Mouse (Mus musculus): ENCODE results near the gene Calm2. TPM values are rescaled to one million over a fixed set of nuclear protein-coding genes. Genes with fewer than 3 reads are reported as not detected.

Gene Calm2
- polyA plus RNA-seq, 1 experiment from 2014 or later = 1,601 TPM

DNA sequence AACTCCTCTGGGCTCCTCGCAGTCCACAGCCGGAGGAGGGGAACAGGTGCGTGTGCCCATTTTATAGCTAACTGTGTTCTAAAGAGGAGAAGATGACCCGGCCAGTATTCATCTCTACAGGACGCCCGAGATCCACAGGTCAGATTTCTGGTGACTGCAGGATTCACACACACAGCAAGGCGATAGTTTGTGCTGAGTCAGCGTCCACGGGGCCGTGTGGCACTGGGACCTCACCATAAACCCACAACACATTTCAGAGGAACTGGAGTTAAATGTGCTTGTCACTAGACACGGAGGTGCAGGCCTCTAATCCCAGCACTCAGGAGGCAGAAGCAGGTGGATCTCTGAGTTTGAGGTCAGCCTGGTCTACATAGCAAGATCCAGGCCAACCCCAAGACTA, 44.3 kb downstream of the Calm2 start:
- 90% methylated on average over 11 of the region's 11 CpGs for WGBS
- no peaks in the 10 kb centered on the region for H3K9me3 ChIP-seq (ENCODE audit: control insufficient read depth, low read length)
- H3K36me3 ChIP-seq (ENCODE audit: control insufficient read depth, insufficient read depth, low read length) = no peaks in the 10 kb centered on the region
- no peak overlapping the region for H3K9ac ChIP-seq (ENCODE audit: low read depth, low read length)
- DNase-seq (ENCODE audit: low spot score) (no peak), ATAC-seq (ENCODE audit: low FRiP score) (no peak)
- H3K4me2 ChIP-seq (replicated peaks; ENCODE audit: low read depth, low read length) = no peak overlapping the region
- H3K4me3 ChIP-seq (ENCODE audit: low read depth, low read length) = no peak overlapping the region
- H3K27me3 ChIP-seq (ENCODE audit: control insufficient read depth, insufficient read depth, low read length) = no peaks in the 10 kb centered on the region
- no peak overlapping the region for H3K27ac ChIP-seq (ENCODE audit: low read depth, low read length)
- H3K4me1 ChIP-seq (replicated peaks; ENCODE audit: control insufficient read depth, insufficient read depth, low read length) = no peaks in the 10 kb centered on the region

DNA sequence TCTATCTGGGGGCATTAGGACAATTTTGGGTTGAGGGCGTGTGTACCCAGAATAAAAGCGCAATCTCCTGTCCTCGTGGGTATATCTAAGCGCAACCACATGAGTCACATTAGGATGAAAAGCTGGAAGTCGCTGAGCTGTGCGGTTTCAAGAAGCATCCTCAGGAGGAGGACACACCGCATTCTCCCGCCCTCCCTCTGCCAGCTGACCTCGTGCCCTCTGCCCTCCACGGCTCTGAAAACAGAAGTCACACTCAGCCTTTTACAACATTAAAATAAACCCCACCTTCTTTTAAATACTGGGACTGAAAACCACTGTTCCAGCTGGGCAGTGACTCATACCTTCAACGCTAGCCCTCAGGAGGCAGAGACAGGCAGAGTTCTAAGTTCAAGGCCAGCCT, 49.6 kb downstream of the Calm2 start:
- ATAC-seq (ENCODE audit: low FRiP score) (no peak), DNase-seq (ENCODE audit: low spot score) (no peak)
- H3K27ac ChIP-seq (ENCODE audit: low read depth, low read length) = no peak overlapping the region
- H3K4me3 ChIP-seq (ENCODE audit: low read depth, low read length) = no peak overlapping the region
- no peaks in the 10 kb centered on the region for H3K4me1 ChIP-seq (replicated peaks; ENCODE audit: control insufficient read depth, insufficient read depth, low read length)
- H3K36me3 ChIP-seq (ENCODE audit: control insufficient read depth, insufficient read depth, low read length) = no peaks in the 10 kb centered on the region
- no peaks in the 10 kb centered on the region for H3K9me3 ChIP-seq (ENCODE audit: control insufficient read depth, low read length)
- 64% methylated on average over 11 of the region's 11 CpGs for WGBS
- no peak overlapping the region for H3K9ac ChIP-seq (ENCODE audit: low read depth, low read length)
- H3K4me2 ChIP-seq (replicated peaks; ENCODE audit: low read depth, low read length) = no peak overlapping the region
- H3K27me3 ChIP-seq (ENCODE audit: control insufficient read depth, insufficient read depth, low read length) = no peaks in the 10 kb centered on the region

DNA sequence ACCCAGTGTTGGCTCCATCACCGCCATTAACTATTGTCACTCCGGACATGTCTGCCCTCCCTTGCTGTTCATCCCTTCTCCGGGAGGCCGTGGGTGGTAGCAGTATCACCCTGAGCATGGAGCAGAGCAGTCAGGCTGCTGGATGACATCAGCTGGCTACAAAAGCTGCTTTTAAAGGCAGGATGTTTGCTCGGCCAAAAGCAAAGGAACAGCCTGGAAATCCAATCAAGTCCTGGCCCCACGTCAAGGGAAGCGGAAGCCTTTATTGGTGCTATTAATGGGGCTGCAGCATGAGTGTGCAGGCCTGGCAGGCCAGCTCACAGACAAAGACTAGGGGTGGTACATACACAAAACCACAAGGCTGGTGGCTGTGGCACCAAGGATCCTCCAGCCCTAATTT, 55.5 kb downstream of the Calm2 start:
- 82% methylated on average over 7 of the region's 7 CpGs for WGBS
- Histone ChIP-seq H3K9ac (ENCODE audit: low read depth, low read length) (no peak overlapping the region), H3K27me3 (ENCODE audit: control insufficient read depth, insufficient read depth, low read length) (no peaks in the 10 kb centered on the region), H3K4me2 (replicated peaks; ENCODE audit: low read depth, low read length) (no peak overlapping the region), H3K9me3 (ENCODE audit: control insufficient read depth, low read length) (no peaks in the 10 kb centered on the region), H3K4me1 (replicated peaks; ENCODE audit: control insufficient read depth, insufficient read depth, low read length) (no peaks in the 10 kb centered on the region), H3K4me3 (ENCODE audit: low read depth, low read length) (no peak overlapping the region), H3K27ac (ENCODE audit: low read depth, low read length) (no peak overlapping the region), H3K36me3 (ENCODE audit: control insufficient read depth, insufficient read depth, low read length) (no peaks in the 10 kb centered on the region)
- no peak for DNase-seq (ENCODE audit: low spot score)
- ATAC-seq (ENCODE audit: low FRiP score) = no peak

DNA sequence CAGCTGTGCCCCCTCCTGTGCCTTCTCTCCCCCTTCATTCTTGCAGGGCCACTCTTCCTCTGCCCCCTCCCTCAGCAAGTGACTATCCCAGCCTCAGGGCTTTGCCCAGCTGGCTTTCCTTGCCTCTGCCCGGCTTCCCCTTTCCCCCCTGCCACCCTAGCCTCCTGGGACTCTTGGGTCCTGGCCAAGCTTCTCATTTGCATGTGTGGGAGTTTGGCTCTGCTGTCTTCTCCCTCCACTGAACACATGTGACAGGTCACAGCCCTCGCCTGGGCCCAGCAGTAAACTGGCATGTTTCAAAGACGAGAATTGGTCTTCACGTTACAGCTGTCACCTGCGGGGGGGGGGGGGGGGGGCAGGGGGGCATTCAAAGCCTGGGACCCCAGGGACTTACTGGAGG, 59.7 kb downstream of the Calm2 start:
- Histone ChIP-seq H3K9ac (ENCODE audit: low read depth, low read length) (no peak overlapping the region), H3K27ac (ENCODE audit: low read depth, low read length) (no peak overlapping the region), H3K36me3 (ENCODE audit: control insufficient read depth, insufficient read depth, low read length) (no peaks in the 10 kb centered on the region), H3K4me1 (replicated peaks; ENCODE audit: control insufficient read depth, insufficient read depth, low read length) (no peaks in the 10 kb centered on the region), H3K4me3 (ENCODE audit: low read depth, low read length) (no peak overlapping the region), H3K9me3 (ENCODE audit: control insufficient read depth, low read length) (no peaks in the 10 kb centered on the region), H3K4me2 (replicated peaks; ENCODE audit: low read depth, low read length) (no peak overlapping the region), H3K27me3 (ENCODE audit: control insufficient read depth, insufficient read depth, low read length) (no peaks in the 10 kb centered on the region)
- ATAC-seq (ENCODE audit: low FRiP score) = no peak
- WGBS = 38% methylated on average over 5 of the region's 5 CpGs
- DNase-seq (ENCODE audit: low spot score) = no peak

DNA sequence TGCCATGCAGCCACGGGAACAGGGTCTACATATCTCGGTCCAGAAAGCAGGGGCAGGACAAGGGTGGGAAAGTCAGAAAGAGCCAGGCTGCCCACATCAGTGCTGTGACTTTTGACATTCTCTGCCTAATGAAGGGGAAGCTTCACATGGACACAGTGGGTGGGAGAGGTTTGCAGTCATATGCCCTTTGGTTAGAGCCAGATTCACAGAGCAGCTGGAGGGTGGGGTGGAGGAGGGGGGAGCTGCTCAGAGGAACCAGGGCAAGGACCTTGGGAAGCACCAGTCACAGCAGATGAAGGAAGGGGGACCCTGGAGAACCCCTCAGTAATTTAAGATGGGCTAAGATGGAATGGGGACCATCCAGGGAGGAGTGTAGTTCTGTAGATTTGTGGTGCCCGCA, 60.9 kb downstream of the Calm2 start:
- Histone ChIP-seq H3K27me3 (ENCODE audit: control insufficient read depth, insufficient read depth, low read length) (no peaks in the 10 kb centered on the region), H3K36me3 (ENCODE audit: control insufficient read depth, insufficient read depth, low read length) (no peaks in the 10 kb centered on the region), H3K4me3 (ENCODE audit: low read depth, low read length) (no peak overlapping the region), H3K4me1 (replicated peaks; ENCODE audit: control insufficient read depth, insufficient read depth, low read length) (no peaks in the 10 kb centered on the region), H3K27ac (ENCODE audit: low read depth, low read length) (no peak overlapping the region), H3K9ac (ENCODE audit: low read depth, low read length) (no peak overlapping the region), H3K9me3 (ENCODE audit: control insufficient read depth, low read length) (no peaks in the 10 kb centered on the region), H3K4me2 (replicated peaks; ENCODE audit: low read depth, low read length) (no peak overlapping the region)
- 71% methylated on average over 3 of the region's 3 CpGs for WGBS
- no peak for ATAC-seq (ENCODE audit: low FRiP score)
- no peak for DNase-seq (ENCODE audit: low spot score)

Other genes with a start within 250 kb of the Calm2 start
- gene Mcfd2, start 181.0 kb downstream of the Calm2 start, polyA plus RNA-seq (2014; fragmentation: Nextera tagmentation; extraction: Ambion mirVana) = 69.4 and 69.8 TPM in 2 replicates
- 2.7 and 3.0 TPM in 2 replicates for gene Ttc7, start 164.0 kb downstream of the Calm2 start, polyA plus RNA-seq (2014; fragmentation: Nextera tagmentation; extraction: Ambion mirVana)
- gene Stpg4, start 19.2 kb downstream of the Calm2 start, polyA plus RNA-seq (2014; fragmentation: Nextera tagmentation; extraction: Ambion mirVana) = not detected in 2 replicates
- 23.5 and 28.2 TPM in 2 replicates for gene Epcam, start 189.0 kb upstream of the Calm2 start, polyA plus RNA-seq (2014; fragmentation: Nextera tagmentation; extraction: Ambion mirVana)
- gene Msh2, start 225.4 kb upstream of the Calm2 start, polyA plus RNA-seq (2014; fragmentation: Nextera tagmentation; extraction: Ambion mirVana) = 76.8 and 84.1 TPM in 2 replicates